Mouse (Mus musculus) kidney, adult 10 weeks (tissue): ENCODE measurements around the gene Inpp4b. TPM values are rescaled to one million over a fixed set of nuclear protein-coding genes. Genes with fewer than 3 reads are reported as not detected.

Experiments used
- polyA plus RNA-seq: library from polyadenylated mRNA; stranded (reverse); fragments of 350-450 nt; fragmentation: Illumina TruSeq; extraction: RNeasy Lipid Tissue Mini Kit (QIAGEN cat#74804); gene quantifications from one replicate; pipeline ENCODE4 v1.2.3, GENCODE M21; 2014; ENCODE audit warnings: low read depth, low replicate concordance

Inpp4b gene
- 7.4 TPM for polyA plus RNA-seq

DNA sequence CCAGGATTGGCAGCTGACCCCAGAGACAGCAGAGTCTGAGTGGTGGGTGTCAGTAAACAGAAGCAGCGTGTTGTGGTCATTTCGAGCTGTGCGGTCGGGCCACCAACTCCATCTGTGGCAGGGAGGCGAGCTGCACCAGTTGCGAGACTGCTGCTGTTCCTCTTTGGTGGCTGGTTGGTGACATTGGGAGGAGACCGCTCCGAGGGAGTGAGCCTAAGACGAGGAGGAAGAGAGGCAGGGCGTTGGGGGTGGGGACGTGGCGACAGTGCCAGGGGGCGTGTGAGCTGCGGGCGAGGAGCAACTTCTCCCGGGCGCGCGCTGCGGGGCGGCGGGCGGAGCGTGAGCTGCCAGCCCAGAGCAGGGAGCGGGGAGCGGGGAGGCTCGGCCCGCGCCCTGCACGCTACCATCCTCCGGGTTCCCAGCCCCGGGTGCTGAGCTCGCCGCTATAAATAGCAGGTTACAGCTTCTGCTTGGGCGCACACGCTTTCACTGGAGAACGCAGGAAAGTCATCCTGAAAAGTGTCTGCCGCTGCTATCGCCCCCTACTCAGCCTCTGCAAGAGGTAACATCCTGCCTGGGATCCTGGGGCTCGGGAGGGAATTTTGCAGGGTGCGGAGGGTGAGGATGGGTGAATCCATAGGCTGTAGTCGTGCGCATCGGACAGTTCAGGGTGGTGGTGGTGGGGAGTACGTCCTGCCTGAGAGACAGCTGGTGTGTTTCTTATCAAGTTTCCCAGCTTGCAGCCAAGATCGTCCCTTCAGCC lies at the start of gene Inpp4b:
TSS of gene Inpp4b (plus strand) at position 321 of the 763 bp plus-strand sequence.

